Mouse (Mus musculus) c-Kit-negative CD71-positive TER-119-positive erythroid progenitor cells, embryonic 14.5 days (primary cell): ENCODE results near the gene Gm10521.

Experiments used
- DNase-seq: peaks from one replicate; pipeline ENCODE4 v3.0.0-alpha.2; 2013; ENCODE audit warnings: low read depth, low spot score

Gm10521 gene

GRCm38 (mm10) chr1:171946447-171946995 lies 51.1 kb downstream of the Gm10521 start:
- no peak for DNase-seq
